Mouse (Mus musculus): ENCODE results near the gene Gm17019. TPM values are rescaled to one million over a fixed set of nuclear protein-coding genes. Genes with fewer than 3 reads are reported as not detected.
"Not testable (repeated sequence)": the region's sequence is repeated elsewhere in the genome, so short reads cannot be mapped to it uniquely, and the experiment has no call there.

The Gm17019 gene
- not detected in 2 replicates for total RNA-seq (2021)
- long read RNA-seq, experiment 1, result 0 reads
- long read RNA-seq, experiment 2, result 0 reads

GRCm38 (mm10) chr5:15032898-15033297 is at the start of gene Gm17019:
Gene Gm17019 (minus strand): TSS chr5:15032998.
- not testable (repeated sequence) for DNase-seq

GRCm38 (mm10) chr5:15062385-15062715 is 29.6 kb upstream of the Gm17019 start:
- not testable (repeated sequence) for DNase-seq

- DNase-seq, result not testable (repeated sequence)
These were observed 29.0 kb upstream of the Gm17019 start for GRCm38 (mm10) chr5:15061638-15062384.

GRCm38 (mm10) chr5:15054151-15055025 is 21.6 kb upstream of the Gm17019 start:
- DNase-seq, result not testable (repeated sequence)

- DNase-seq, result not testable (repeated sequence)
These were observed 20.8 kb upstream of the Gm17019 start for GRCm38 (mm10) chr5:15053606-15053962.

GRCm38 (mm10) chr5:15052945-15053605 is 20.3 kb upstream of the Gm17019 start:
- not testable (repeated sequence) for DNase-seq

- DNase-seq, result not testable (repeated sequence)
These were observed 18.0 kb upstream of the Gm17019 start for GRCm38 (mm10) chr5:15050807-15051206.

GRCm38 (mm10) chr5:15044830-15045767 is 12.3 kb upstream of the Gm17019 start:
- DNase-seq, result not testable (repeated sequence)

GRCm38 (mm10) chr5:15040784-15041183 is 8.0 kb upstream of the Gm17019 start:
- DNase-seq, result not testable (repeated sequence)

GRCm38 (mm10) chr5:15039984-15040383 is 7.2 kb upstream of the Gm17019 start:
- not testable (repeated sequence) for DNase-seq

- DNase-seq, result peak; percentile 27
These were observed 8.5 kb downstream of the Gm17019 start for GRCm38 (mm10) chr5:15024316-15024715.

GRCm38 (mm10) chr5:15020067-15020466 is 12.7 kb downstream of the Gm17019 start:
- not testable (repeated sequence) for DNase-seq

GRCm38 (mm10) chr5:15010639-15011582 is 21.9 kb downstream of the Gm17019 start:
- DNase-seq, result not testable (repeated sequence)

- not testable (repeated sequence) for DNase-seq
These were observed 25.9 kb downstream of the Gm17019 start for GRCm38 (mm10) chr5:15006907-15007306.

- not testable (repeated sequence) for DNase-seq
These were observed 26.5 kb downstream of the Gm17019 start for GRCm38 (mm10) chr5:15006288-15006687.

- DNase-seq, result not testable (repeated sequence)
These were observed 27.2 kb downstream of the Gm17019 start for GRCm38 (mm10) chr5:15005584-15005983.

- not testable (repeated sequence) for DNase-seq
These were observed 27.9 kb downstream of the Gm17019 start for GRCm38 (mm10) chr5:15004569-15005562.

GRCm38 (mm10) chr5:14998077-14998476 is 34.7 kb downstream of the Gm17019 start:
- DNase-seq, result not testable (repeated sequence)

- not testable (repeated sequence) for DNase-seq
These were observed 35.2 kb downstream of the Gm17019 start for GRCm38 (mm10) chr5:14997556-14997955.

All from adrenal gland, postnatal 14 days (tissue).